Mouse (Mus musculus): ENCODE measurements around the gene Sec14l4. TPM values are rescaled to one million over a fixed set of nuclear protein-coding genes. Genes with fewer than 3 reads are reported as not detected.
A peak's percentile ranks its signal among the peaks of the same experiment; 100 is the strongest.

The Sec14l4 gene
- polyA plus RNA-seq, 1 experiment, result not detected

DNA sequence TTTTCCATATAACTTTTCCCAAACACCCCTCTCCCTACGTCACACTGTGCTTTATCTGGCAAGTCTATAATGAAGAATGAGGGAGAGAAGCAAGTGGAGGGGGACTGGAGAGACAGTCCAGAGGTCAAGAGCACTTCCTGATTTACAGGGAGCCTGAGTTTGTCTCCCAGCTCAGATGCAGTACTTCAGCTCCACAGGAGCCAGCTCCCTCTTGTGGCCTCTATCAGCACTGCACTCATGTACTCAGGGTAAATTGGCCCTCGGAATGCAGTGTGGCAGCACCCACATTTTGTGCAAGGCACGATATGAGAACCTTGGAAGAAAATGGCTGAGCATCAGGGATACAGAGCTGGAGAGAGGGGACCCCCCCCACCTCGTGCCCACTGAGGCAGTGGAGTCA is 49.0 kb downstream of the Sec14l4 start:
- Histone ChIP-seq H3K36me3 (ENCODE audit: control insufficient read depth, insufficient read depth) (no peaks in the 10 kb centered on the region), H3ac (ENCODE audit: control insufficient read depth, insufficient read length) (no peak overlapping the region), H3K4me2 (ENCODE audit: low read depth) (no peak overlapping the region), H3K79me2 (ENCODE audit: control insufficient read depth, insufficient read depth) (no peaks in the 10 kb centered on the region), H3K27me3 (ENCODE audit: control insufficient read depth, insufficient read depth, insufficient read length) (peaks cover 5% of the 10 kb centered on the region), H3K4me3 (no peak overlapping the region)
- TF ChIP-seq POLR2A (IDR thresholded peaks at IDR 0.05; ENCODE audit: insufficient read length, low read depth) (no peak), POLR2AphosphoS2 (IDR thresholded peaks at IDR 0.05; ENCODE audit: insufficient read length, low read depth) (no peak), MAX (IDR thresholded peaks at IDR 0.05; ENCODE audit: low read depth) (no peak), CEBPB (IDR thresholded peaks at IDR 0.05; ENCODE audit: insufficient read depth, poor library complexity, severe bottlenecking) (no peak), TCF12 (IDR thresholded peaks at IDR 0.05; ENCODE audit: insufficient read depth, poor library complexity, severe bottlenecking) (no peak), MYOG (IDR thresholded peaks at IDR 0.05; ENCODE audit: control insufficient read depth in 1 of 3, insufficient read depth in 1 of 3, insufficient read length in 2 of 3, low read depth in 2 of 3) (no peak), MYOD1 (IDR thresholded peaks at IDR 0.05; ENCODE audit: control insufficient read depth in 1 of 3, insufficient read length in 2 of 3, low read depth in 2 of 3) (no peak), REST (IDR thresholded peaks at IDR 0.05; ENCODE audit: insufficient read depth, insufficient read length) (no peak), SRF (IDR thresholded peaks at IDR 0.05; ENCODE audit: control insufficient read depth, insufficient read length, low read depth) (no peak)

DNA sequence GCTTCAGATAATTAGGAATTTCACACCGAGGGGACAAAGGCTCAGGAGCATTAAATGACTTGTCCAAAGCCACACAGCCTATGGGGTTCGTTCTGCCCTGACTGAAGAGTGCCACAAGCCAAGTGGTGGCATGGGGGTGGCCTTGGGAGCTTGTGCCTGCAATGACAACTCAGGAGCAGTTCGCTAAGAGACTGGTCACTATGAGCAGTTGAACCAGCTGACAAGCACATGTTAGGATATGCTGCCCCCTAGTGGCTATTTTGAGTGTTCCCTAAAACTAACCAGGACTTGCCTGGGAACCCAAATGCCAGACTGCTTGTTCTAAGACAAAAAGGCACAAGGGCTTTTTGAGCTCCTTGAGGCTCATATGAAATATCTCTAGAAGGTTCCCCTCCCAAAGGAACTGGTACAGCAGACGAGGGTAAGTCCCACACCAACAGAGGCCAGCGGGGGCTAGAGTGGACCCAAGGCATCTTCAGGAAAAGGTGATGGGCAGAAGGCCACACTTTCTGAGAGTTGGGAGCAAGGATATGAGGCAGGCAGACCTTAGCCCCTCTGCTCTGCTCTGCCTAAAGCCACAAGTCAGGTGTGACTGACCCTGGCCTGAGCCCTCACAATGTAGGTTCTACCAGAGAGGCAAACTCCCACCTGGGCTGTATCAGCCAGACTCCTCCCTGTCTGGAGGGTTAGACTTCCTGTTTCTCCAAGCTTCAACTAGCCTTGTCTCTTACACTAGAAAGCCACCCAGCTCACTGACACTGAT is 52.2 kb downstream of the Sec14l4 start:
- H3ac ChIP-seq (ENCODE audit: control insufficient read depth, insufficient read length), result no peak overlapping the region

DNA sequence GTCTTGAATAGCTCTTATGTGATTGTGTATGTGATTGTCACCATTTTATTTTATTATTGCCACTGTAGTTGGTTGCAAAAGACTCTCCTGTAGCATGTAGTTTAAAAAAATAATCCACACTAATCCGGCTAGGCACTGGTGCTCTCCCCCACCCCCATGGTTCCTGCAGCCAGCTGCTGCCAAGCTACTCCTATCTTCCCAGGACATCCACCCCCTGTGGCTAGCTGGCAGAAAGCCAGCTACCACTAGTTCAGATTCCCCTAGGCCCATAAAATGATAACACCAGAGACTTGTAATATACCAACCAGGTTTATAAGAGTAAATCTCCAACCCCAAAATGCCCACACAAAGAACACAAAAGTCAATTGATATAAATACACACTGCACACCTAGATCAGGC is 55.0 kb downstream of the Sec14l4 start:
- H3K27me3 ChIP-seq (ENCODE audit: control insufficient read depth, insufficient read depth, insufficient read length), result no peaks in the 10 kb centered on the region
- H3K79me2 ChIP-seq (ENCODE audit: control insufficient read depth, insufficient read depth), result no peaks in the 10 kb centered on the region
- H3ac ChIP-seq (ENCODE audit: control insufficient read depth, insufficient read length), result no peak overlapping the region
- no peak overlapping the region for H3K4me3 ChIP-seq
- H3K4me2 ChIP-seq (ENCODE audit: low read depth), result no peak overlapping the region
- no peaks in the 10 kb centered on the region for H3K36me3 ChIP-seq (ENCODE audit: control insufficient read depth, insufficient read depth)
- peak in 1 of 3 experiments; percentile 40 for TF ChIP-seq MYOG (IDR thresholded peaks at IDR 0.05; ENCODE audit: control insufficient read depth in 1 of 3, insufficient read depth in 1 of 3, insufficient read length in 2 of 3, low read depth in 2 of 3)
- TF ChIP-seq TCF12 (IDR thresholded peaks at IDR 0.05; ENCODE audit: insufficient read depth, poor library complexity, severe bottlenecking), result no peak
- no peak for TF ChIP-seq CEBPB (IDR thresholded peaks at IDR 0.05; ENCODE audit: insufficient read depth, poor library complexity, severe bottlenecking)
- peak in 1 of 3 experiments; percentile 11 for TF ChIP-seq MYOD1 (IDR thresholded peaks at IDR 0.05; ENCODE audit: control insufficient read depth in 1 of 3, insufficient read length in 2 of 3, low read depth in 2 of 3)

More for the DNA sequence above, 52.2 kb downstream of the Sec14l4 start:
- no peak for TF ChIP-seq MAX (IDR thresholded peaks at IDR 0.05; ENCODE audit: low read depth)
- TF ChIP-seq CEBPB (IDR thresholded peaks at IDR 0.05; ENCODE audit: insufficient read depth, poor library complexity, severe bottlenecking), result no peak
- no peak for TF ChIP-seq SRF (IDR thresholded peaks at IDR 0.05; ENCODE audit: control insufficient read depth, insufficient read length, low read depth)
- TF ChIP-seq E2F4 (IDR thresholded peaks at IDR 0.05; ENCODE audit: insufficient read depth), result no peak
- no peak for TF ChIP-seq POLR2A (IDR thresholded peaks at IDR 0.05; ENCODE audit: insufficient read length, low read depth)
- TF ChIP-seq TCF12 (IDR thresholded peaks at IDR 0.05; ENCODE audit: insufficient read depth, poor library complexity, severe bottlenecking), result no peak
- TF ChIP-seq MYOG (IDR thresholded peaks at IDR 0.05; ENCODE audit: control insufficient read depth in 1 of 3, insufficient read depth in 1 of 3, insufficient read length in 2 of 3, low read depth in 2 of 3), result no peak
- TF ChIP-seq TCF3 (IDR thresholded peaks at IDR 0.05; ENCODE audit: insufficient read length, low read depth), result no peak
- TF ChIP-seq MYOD1 (IDR thresholded peaks at IDR 0.05; ENCODE audit: control insufficient read depth in 1 of 3, insufficient read length in 2 of 3, low read depth in 2 of 3), result no peak
- no peak for TF ChIP-seq REST (IDR thresholded peaks at IDR 0.05; ENCODE audit: insufficient read depth, insufficient read length)
- TF ChIP-seq POLR2AphosphoS2 (IDR thresholded peaks at IDR 0.05; ENCODE audit: insufficient read length, low read depth), result no peak
- no peak for TF ChIP-seq USF1 (IDR thresholded peaks at IDR 0.05; ENCODE audit: low read depth)
- peaks cover under 1% of the 10 kb centered on the region for H3K27me3 ChIP-seq (ENCODE audit: control insufficient read depth, insufficient read depth, insufficient read length)
- no peak overlapping the region for H3K4me2 ChIP-seq (ENCODE audit: low read depth)
- no peaks in the 10 kb centered on the region for H3K79me2 ChIP-seq (ENCODE audit: control insufficient read depth, insufficient read depth)
- H3K36me3 ChIP-seq (ENCODE audit: control insufficient read depth, insufficient read depth), result no peaks in the 10 kb centered on the region
- H3K4me3 ChIP-seq, result no peak overlapping the region

DNA sequence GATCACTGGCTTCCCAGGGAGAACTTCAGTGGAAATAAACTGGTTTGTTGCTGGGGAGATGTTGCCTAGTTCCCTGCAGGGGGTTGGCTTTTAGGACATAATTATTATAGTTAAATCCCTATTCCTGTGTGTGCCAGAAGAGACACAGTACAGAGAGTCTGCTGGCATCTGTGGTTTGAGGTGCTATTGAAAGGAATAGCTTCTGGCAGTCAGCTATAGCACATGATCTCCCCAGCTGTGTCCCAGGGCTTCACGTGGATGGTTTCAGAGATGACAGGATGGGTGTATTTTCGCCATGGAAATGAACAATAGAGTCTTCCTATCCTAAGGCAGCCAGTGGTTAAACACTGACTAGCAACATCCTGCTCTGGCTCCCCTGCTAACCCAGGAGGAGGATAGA is 56.0 kb downstream of the Sec14l4 start:
- H3K4me2 ChIP-seq (ENCODE audit: low read depth), result no peak overlapping the region
- TF ChIP-seq USF1 (IDR thresholded peaks at IDR 0.05; ENCODE audit: low read depth) (no peak), REST (IDR thresholded peaks at IDR 0.05; ENCODE audit: insufficient read depth, insufficient read length) (no peak), CEBPB (IDR thresholded peaks at IDR 0.05; ENCODE audit: insufficient read depth, poor library complexity, severe bottlenecking) (no peak), SRF (IDR thresholded peaks at IDR 0.05; ENCODE audit: control insufficient read depth, insufficient read length, low read depth) (no peak), POLR2AphosphoS2 (IDR thresholded peaks at IDR 0.05; ENCODE audit: insufficient read length, low read depth) (no peak), MYOD1 (IDR thresholded peaks at IDR 0.05; ENCODE audit: control insufficient read depth in 1 of 3, insufficient read length in 2 of 3, low read depth in 2 of 3) (peak in 1 of 3 experiments; percentile 11), E2F4 (IDR thresholded peaks at IDR 0.05; ENCODE audit: insufficient read depth) (no peak), MYOG (IDR thresholded peaks at IDR 0.05; ENCODE audit: control insufficient read depth in 1 of 3, insufficient read depth in 1 of 3, insufficient read length in 2 of 3, low read depth in 2 of 3) (peak in 1 of 3 experiments; percentile 52)
- no peak overlapping the region for H3ac ChIP-seq (ENCODE audit: control insufficient read depth, insufficient read length)
- H3K36me3 ChIP-seq (ENCODE audit: control insufficient read depth, insufficient read depth), result no peaks in the 10 kb centered on the region
- no peak overlapping the region for H3K4me3 ChIP-seq
- no peaks in the 10 kb centered on the region for H3K27me3 ChIP-seq (ENCODE audit: control insufficient read depth, insufficient read depth, insufficient read length)
- no peaks in the 10 kb centered on the region for H3K79me2 ChIP-seq (ENCODE audit: control insufficient read depth, insufficient read depth)

Data from myocyte (in vitro differentiated cells).